Mouse (Mus musculus): ENCODE results near the gene Hist1h2aa. TPM values are rescaled to one million over a fixed set of nuclear protein-coding genes. Genes with fewer than 3 reads are reported as not detected.

Gene Hist1h2aa
- polyA plus RNA-seq, 1 experiment from 2014 or later: not detected

DNA sequence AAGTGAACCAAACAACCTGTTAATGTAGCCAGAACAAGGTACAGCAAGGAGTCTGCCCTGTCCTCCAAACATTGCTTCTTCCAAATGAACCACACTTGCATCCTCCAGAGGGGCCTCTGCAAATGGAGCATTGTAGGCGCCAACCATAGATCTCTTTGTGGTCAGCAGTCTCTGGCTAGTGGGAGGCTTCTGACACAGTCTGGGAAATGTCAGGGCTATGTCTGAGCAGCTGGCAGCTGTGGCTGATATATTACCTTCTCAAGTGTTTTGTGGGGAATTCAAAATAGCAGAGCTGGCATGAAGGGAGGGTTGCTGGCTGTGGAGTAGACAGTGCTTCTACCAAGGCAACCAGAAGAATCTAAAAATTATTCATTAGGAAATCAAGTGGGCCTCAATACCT is 18.1 kb upstream of the Hist1h2aa start:
- peaks cover 6% of the 10 kb centered on the region for H3K4me1 ChIP-seq
- H3K27me3 ChIP-seq (ENCODE audit: low read depth, poor library complexity, severe bottlenecking): no peaks in the 10 kb centered on the region
- no peak overlapping the region for H3K4me3 ChIP-seq
- WGBS: 83% methylated on average over 1 of the region's 1 CpGs
- no peak overlapping the region for H3K27ac ChIP-seq
- DNase-seq (ENCODE audit: low spot score): no peak
- H3K9me3 ChIP-seq (replicated peaks): no peaks in the 10 kb centered on the region
- H3K36me3 ChIP-seq: no peaks in the 10 kb centered on the region

DNA sequence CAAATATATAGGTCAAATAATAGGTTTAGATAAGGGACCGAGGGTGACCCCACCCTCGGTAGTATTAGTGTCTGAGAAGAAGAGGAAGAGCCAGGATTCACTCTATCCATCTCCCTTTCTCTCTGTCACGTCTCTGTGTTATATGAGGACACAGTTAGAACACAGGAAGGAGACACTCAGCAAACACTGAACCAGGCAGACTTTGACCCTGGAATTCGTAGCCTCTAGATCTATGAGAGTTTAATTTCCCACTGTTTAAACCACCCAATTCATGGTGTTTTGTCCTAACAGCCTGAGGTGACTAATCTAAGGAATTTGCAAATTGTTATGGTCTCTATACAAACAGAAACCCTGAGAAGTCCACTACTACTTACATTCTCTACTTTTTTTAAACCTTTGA is 16.6 kb upstream of the Hist1h2aa start:
- H3K27me3 ChIP-seq (ENCODE audit: low read depth, poor library complexity, severe bottlenecking): no peaks in the 10 kb centered on the region
- no peak overlapping the region for H3K27ac ChIP-seq
- H3K36me3 ChIP-seq: no peaks in the 10 kb centered on the region
- H3K4me1 ChIP-seq: peaks cover 6% of the 10 kb centered on the region
- no peak for DNase-seq (ENCODE audit: low spot score)
- no peaks in the 10 kb centered on the region for H3K9me3 ChIP-seq (replicated peaks)
- 85% methylated on average over 4 of the region's 4 CpGs for WGBS
- no peak overlapping the region for H3K4me3 ChIP-seq

DNA sequence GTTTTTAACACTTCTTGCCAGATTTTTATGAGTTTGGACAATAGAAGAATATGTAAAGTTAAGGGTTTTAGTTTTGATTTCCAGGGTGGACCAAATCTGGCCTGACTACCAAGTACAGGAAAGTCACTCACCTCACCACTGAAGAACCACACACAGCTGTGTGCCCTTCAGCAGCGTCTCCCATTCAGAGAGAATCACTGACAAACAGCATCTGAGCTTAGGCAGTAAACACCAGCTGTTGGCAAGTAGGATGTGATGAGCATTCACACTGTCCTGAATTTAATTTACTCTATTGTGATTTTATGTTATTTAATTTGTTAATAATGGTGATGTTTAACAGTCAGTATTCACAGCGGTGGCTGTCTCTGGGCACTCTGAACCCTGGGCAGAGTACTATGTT is 8.5 kb upstream of the Hist1h2aa start:
- H3K27me3 ChIP-seq (ENCODE audit: low read depth, poor library complexity, severe bottlenecking): no peaks in the 10 kb centered on the region
- no peaks in the 10 kb centered on the region for H3K9me3 ChIP-seq (replicated peaks)
- 83% methylated on average over 2 of the region's 2 CpGs for WGBS
- H3K4me3 ChIP-seq: no peak overlapping the region
- DNase-seq (ENCODE audit: low spot score): no peak
- peaks cover 8% of the 10 kb centered on the region for H3K4me1 ChIP-seq
- no peak overlapping the region for H3K27ac ChIP-seq
- no peaks in the 10 kb centered on the region for H3K36me3 ChIP-seq

DNA sequence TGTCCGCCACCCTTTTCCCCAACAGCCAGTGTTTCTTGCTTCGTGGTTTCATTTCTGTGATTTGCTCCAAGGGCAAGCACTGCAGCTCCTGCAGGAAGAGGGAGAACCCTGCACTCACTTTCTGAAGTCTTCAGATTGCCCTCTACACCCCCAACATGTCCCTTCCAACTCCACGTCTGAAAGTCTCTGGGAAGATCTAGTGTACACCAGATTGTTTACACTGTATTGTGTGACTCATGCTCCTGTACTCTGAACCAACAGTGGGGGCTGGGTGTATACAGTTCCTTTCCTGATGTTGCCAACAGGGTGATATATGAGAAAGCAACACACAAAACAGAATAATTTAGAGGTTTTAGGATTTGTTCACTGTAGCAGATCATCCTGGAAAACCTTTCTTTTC is 5.6 kb upstream of the Hist1h2aa start:
- H3K36me3 ChIP-seq: no peaks in the 10 kb centered on the region
- H3K27ac ChIP-seq: no peak overlapping the region
- no peak overlapping the region for H3K4me3 ChIP-seq
- DNase-seq (ENCODE audit: low spot score): no peak
- H3K9me3 ChIP-seq (replicated peaks): no peaks in the 10 kb centered on the region
- peaks cover 16% of the 10 kb centered on the region for H3K4me1 ChIP-seq
- no peaks in the 10 kb centered on the region for H3K27me3 ChIP-seq (ENCODE audit: low read depth, poor library complexity, severe bottlenecking)
- WGBS: 70% methylated on average over 3 of the region's 3 CpGs

DNA sequence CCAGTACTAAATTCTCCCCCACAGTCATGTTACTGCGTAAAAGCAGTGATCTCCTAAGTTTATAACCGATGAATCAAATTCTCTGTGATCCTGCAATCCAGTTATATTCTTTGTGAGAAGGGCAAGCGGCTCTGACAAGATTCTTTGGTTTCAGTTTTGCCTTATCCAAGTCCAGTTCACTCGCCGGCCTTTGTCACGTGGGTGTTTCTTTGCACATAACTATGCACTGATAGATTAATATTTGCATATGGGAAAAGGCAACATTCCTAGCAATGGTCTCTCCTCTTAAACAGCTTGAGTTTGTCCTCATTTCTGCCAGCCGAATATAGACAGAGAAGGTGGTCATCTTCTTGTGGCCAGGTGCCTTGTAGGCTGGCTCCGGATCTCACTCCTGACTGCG is 3.8 kb upstream of the Hist1h2aa start:
- Histone ChIP-seq H3K36me3 (no peaks in the 10 kb centered on the region), H3K27ac (peak overlapping the region; percentile 72)

DNA sequence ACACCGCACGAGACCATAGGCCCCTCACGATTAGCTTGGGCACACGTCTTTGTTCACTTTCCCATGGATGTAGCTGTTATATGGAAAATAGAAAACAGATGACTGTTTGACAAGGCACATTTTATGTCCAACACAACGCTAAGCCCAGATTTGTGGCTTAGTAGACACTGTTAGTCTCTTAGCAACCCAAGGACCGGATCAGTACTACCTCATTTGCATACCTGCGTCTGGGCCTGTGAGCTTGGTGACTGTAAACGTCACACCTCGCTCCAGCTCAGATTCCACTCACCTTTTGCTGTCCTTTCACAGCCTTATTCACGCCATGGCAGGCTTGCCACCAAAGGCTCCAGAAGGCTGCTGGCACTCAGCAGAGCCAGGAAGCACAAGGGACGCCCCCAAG is 3.4 kb upstream of the Hist1h2aa start:
- H3K4me3 ChIP-seq: no peak overlapping the region; the same call in 1 of the 2 replicates
- peak overlapping the region; percentile 72 for H3K27ac ChIP-seq
- 51% methylated on average over 11 of the region's 11 CpGs for WGBS
- peaks cover 16% of the 10 kb centered on the region for H3K4me1 ChIP-seq
- H3K9me3 ChIP-seq (replicated peaks): no peaks in the 10 kb centered on the region
- no peaks in the 10 kb centered on the region for H3K36me3 ChIP-seq
- H3K27me3 ChIP-seq (ENCODE audit: low read depth, poor library complexity, severe bottlenecking): no peaks in the 10 kb centered on the region
- DNase-seq (ENCODE audit: low spot score): no peak

More for the DNA sequence above, 3.8 kb upstream of the Hist1h2aa start:
- H3K9me3 ChIP-seq (replicated peaks): no peaks in the 10 kb centered on the region
- 88% methylated on average over 9 of the region's 9 CpGs for WGBS
- no peak for DNase-seq (ENCODE audit: low spot score)
- peaks cover 16% of the 10 kb centered on the region for H3K4me1 ChIP-seq
- H3K27me3 ChIP-seq (ENCODE audit: low read depth, poor library complexity, severe bottlenecking): no peaks in the 10 kb centered on the region
- H3K4me3 ChIP-seq: no peak overlapping the region; the same call in 1 of the 2 replicates

DNA sequence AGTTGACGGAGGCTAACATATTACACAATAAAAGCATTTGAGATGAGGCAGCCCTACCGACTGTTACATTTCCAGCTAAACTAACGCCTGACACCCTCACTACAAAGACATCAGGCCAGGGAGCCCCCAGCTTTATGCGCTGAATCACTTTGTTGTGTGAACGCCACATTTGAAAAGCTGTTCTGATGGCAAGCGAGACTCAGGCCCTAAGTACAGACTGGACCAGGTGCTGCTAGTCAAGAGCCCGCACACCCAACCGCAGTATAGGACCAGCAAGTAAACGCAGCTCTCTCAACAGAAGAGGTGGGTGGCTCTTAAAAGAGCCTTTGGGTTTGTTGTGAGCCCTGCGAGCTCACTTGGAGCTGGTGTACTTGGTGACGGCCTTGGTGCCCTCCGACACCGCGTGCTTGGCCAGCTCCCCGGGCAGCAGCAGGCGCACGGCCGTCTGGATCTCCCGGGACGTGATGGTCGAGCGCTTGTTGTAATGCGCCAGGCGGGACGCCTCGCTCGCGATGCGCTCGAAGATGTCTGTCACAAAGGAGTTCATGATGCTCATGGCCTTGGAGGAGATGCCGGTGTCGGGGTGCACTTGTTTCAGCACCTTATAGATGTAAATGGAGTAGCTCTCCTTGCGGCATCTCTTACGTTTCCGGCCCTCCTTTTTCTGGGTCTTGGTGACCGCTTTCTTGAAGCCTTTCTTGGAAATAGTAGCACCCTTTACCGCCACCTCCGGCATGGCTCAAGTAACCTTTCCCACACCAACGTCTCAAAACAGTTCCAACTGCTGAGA is 646 bp upstream of the Hist1h2aa start, which contains the start of gene Hist1h2ba:
Gene Hist1h2ba (minus strand): TSS at position 736 of the 790 bp plus-strand sequence.
- WGBS: 93% methylated on average over 39 of the region's 39 CpGs

DNA sequence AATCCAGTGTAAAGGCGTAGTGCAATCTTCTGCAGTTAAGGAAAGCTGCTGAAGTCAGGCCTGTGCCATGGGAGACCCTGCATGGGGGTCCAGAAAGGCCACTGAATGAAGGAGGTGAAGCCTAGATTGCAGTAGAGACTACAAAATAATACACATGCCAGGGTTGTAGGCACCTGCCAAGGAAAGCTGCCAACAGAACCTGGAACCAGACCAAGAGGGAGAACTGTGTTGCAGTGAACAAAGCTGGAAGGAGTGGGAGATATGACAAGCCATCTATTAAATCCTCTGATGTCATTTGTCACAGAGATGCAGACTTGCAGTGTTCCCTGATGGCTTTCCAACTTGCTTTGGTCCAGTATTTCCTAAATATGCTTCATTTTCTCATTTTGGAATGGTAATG is 4.4 kb downstream of the Hist1h2aa start:
- DNase-seq (ENCODE audit: low spot score): no peak
- Histone ChIP-seq H3K9me3 (replicated peaks) (no peaks in the 10 kb centered on the region), H3K36me3 (no peaks in the 10 kb centered on the region), H3K27me3 (ENCODE audit: low read depth, poor library complexity, severe bottlenecking) (no peaks in the 10 kb centered on the region), H3K4me3 (no peak overlapping the region), H3K27ac (no peak overlapping the region), H3K4me1 (peaks cover 13% of the 10 kb centered on the region)
- WGBS: 93% methylated on average over 1 of the region's 1 CpGs

More for the DNA sequence above, 646 bp upstream of the Hist1h2aa start, which contains the start of gene Hist1h2ba:
- no peak for DNase-seq (ENCODE audit: low spot score)
- Histone ChIP-seq H3K4me1 (peaks cover 13% of the 10 kb centered on the region), H3K27me3 (ENCODE audit: low read depth, poor library complexity, severe bottlenecking) (no peaks in the 10 kb centered on the region), H3K27ac (no peak within 1 kb of the TSS), H3K4me3 (no peak within 1 kb of the TSS), H3K36me3 (no peaks in the 10 kb centered on the region), H3K9me3 (replicated peaks) (no peaks in the 10 kb centered on the region)

DNA sequence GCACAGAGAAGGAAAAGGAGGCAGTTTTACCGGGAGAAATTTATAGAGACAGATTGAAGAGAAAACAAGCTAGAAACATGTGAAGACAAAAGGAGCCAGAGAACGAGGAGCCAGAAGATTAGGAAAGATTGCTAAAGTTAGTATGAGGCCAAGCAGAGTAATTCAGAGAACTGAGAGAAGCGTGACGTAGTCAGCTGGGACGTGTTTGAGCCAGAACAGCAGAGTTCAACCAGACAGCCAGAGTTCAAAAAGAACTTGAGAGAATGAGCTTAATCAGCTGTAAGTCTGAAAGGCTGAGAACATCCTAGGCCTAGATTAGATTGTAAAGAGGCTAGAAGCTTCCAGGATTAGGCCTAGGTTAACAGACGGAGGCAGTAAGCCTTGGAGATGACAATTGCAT is 6.0 kb downstream of the Hist1h2aa start:
- H3K4me3 ChIP-seq: no peak overlapping the region
- 74% methylated on average over 6 of the region's 6 CpGs for WGBS
- no peaks in the 10 kb centered on the region for H3K9me3 ChIP-seq (replicated peaks)
- DNase-seq (ENCODE audit: low spot score): no peak
- H3K4me1 ChIP-seq: peaks cover 15% of the 10 kb centered on the region
- H3K36me3 ChIP-seq: no peaks in the 10 kb centered on the region
- H3K27me3 ChIP-seq (ENCODE audit: low read depth, poor library complexity, severe bottlenecking): no peaks in the 10 kb centered on the region
- no peak overlapping the region for H3K27ac ChIP-seq

DNA sequence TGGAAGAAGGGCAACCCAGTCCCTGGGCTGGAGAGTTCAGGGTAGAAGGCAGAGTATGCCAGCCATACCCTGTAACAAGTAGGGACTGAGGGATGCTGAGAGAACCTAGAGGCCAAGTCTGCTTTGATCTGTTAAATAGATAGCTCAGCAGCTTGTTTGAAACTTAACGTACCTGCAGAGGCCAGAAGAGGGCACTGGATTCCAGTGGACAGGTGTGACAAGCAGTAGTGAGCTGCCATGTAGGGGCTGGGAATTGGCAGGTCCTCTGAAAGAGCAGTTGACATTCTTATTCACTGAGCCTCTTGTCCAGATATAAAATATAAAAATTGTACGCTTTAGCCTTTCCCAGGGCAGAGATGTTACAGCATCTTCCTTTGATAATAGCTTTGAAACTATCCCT is 8.6 kb downstream of the Hist1h2aa start:
- WGBS: 45% methylated on average over 2 of the region's 2 CpGs
- no peak for DNase-seq (ENCODE audit: low spot score)
- H3K27me3 ChIP-seq (ENCODE audit: low read depth, poor library complexity, severe bottlenecking): no peaks in the 10 kb centered on the region
- no peaks in the 10 kb centered on the region for H3K9me3 ChIP-seq (replicated peaks)
- no peak overlapping the region for H3K27ac ChIP-seq
- no peaks in the 10 kb centered on the region for H3K36me3 ChIP-seq
- H3K4me1 ChIP-seq: peaks cover 34% of the 10 kb centered on the region
- H3K4me3 ChIP-seq: no peak overlapping the region

DNA sequence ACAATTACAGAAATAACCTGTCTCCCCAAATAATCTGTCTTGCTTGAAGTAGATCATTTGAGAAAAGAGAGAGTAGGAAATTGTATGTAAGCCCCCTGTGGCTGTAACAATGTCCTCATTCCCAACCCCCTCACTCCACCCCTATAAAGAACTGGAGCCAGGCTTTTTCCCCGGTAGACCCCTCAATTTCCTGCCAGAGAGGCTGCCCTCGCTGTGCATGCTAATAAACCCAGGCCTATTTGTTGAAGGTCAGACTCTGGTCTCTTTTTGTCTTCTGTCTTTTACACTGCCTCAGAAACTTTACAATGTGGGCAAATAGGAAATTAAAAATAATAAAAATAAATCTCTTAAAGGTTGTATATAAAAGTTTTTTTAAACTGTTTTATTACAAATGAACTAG is 12.0 kb downstream of the Hist1h2aa start:
- H3K27ac ChIP-seq: no peak overlapping the region
- no peaks in the 10 kb centered on the region for H3K27me3 ChIP-seq (ENCODE audit: low read depth, poor library complexity, severe bottlenecking)
- no peaks in the 10 kb centered on the region for H3K36me3 ChIP-seq
- H3K9me3 ChIP-seq (replicated peaks): no peaks in the 10 kb centered on the region
- peaks cover 54% of the 10 kb centered on the region for H3K4me1 ChIP-seq
- H3K4me3 ChIP-seq: no peak overlapping the region
- 27% methylated on average over 2 of the region's 2 CpGs for WGBS
- DNase-seq (ENCODE audit: low spot score): no peak

DNA sequence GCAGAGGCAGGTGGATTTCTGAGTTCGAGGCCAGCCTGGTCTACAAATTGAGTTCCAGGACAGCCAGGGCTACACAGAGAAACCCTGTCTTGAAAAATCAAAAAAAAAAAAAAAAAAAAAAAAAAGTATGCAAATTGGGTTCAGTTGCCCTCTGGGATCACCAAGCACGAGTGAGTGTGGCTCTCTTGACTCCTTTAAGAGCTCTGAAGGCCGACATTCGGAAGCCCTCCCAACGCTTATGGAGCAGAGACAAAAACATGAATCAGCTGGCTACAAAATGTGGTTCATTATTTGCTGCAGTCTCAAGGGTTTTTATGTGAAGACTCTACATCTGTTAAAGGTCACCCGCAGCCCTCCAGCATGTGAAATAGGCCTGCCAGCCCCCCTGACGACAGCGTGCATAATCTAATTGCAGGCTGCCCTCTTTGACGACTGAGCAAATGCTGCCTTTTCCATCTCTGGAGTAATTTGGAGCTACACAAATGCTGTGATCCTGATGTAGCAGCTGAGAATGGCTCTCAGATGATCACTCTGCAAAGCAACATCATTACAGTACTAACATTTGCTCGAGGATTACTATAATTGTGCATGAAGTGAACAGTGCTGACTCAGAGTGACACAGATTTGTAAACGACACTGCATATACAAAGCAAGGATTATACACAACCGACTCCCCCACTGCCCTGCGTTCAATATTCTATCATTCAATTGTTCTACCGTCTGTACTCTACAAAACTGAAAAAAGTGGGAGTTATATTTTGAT is 15.4 kb downstream of the Hist1h2aa start:
- DNase-seq (ENCODE audit: low spot score): no peak
- 68% methylated on average over 14 of the region's 14 CpGs for WGBS
- H3K4me1 ChIP-seq: peaks cover 38% of the 10 kb centered on the region

DNA sequence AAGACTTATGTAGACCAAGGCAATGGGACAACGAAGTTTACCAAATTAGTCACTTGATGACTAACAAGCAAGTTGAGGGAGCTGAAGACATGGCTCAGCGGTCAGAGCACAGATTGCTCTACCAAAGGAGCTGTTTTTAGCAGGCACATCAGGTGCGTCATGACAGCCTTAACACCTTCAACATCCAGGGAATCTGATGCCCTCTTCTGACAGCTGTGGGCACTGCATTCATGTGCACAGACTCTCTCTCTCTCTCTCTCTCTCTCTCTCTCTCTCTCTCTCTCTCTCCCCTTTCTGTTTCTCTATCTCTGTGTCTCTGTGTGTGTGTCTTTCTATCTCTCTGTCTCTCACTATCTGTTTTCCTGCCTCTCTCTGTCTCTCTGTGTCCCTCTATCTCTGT is 16.7 kb downstream of the Hist1h2aa start:
- no peaks in the 10 kb centered on the region for H3K27me3 ChIP-seq (ENCODE audit: low read depth, poor library complexity, severe bottlenecking)
- H3K36me3 ChIP-seq: no peaks in the 10 kb centered on the region
- no peak for DNase-seq (ENCODE audit: low spot score)
- WGBS: 70% methylated on average over 3 of the region's 3 CpGs
- H3K9me3 ChIP-seq (replicated peaks): no peaks in the 10 kb centered on the region
- H3K4me1 ChIP-seq: peaks cover 38% of the 10 kb centered on the region
- no peak overlapping the region for H3K27ac ChIP-seq
- H3K4me3 ChIP-seq: no peak overlapping the region

More for the DNA sequence above, 15.4 kb downstream of the Hist1h2aa start:
- Histone ChIP-seq H3K4me3 (no peak overlapping the region), H3K27ac (no peak overlapping the region), H3K27me3 (ENCODE audit: low read depth, poor library complexity, severe bottlenecking) (no peaks in the 10 kb centered on the region), H3K9me3 (replicated peaks) (no peaks in the 10 kb centered on the region), H3K36me3 (no peaks in the 10 kb centered on the region)

Data from limb, embryonic 10.5 days (tissue).